9 mouse cellular contexts compared by ENCODE assay signal in genomic region chr1:90974906-90975649, GRCm38 (mm10). TPM values are rescaled to one million over a fixed set of nuclear protein-coding genes. Genes with fewer than 3 reads are reported as not detected.
DNase-seq lines count a peak whose midpoint lies in the region; ATAC-seq lines count a peak whose summit lies in the region.
"Had no signal": no experiment of that assay in that cellular context is flagged by ENCODE, and none has a peak within 500 bp of the region (broad histone marks: within the 10 kb centered on the region; RNA-seq: fewer than 3 reads in every experiment).

No protein-coding gene starts in this region.

- H3K4me3 ChIP-seq in midbrain, embryonic 12.5 days: no peak overlapping the region

- peaks cover 28% of the 10 kb centered on the region for H3K27me3 ChIP-seq in midbrain, embryonic 12.5 days

- H3K36me3 ChIP-seq in midbrain, embryonic 12.5 days: no peaks in the 10 kb centered on the region

- H3K9ac ChIP-seq in midbrain, embryonic 12.5 days (replicated peaks): no peak overlapping the region

- 10% methylated on average over 12 of the region's 12 CpGs for WGBS in midbrain, embryonic 12.5 days

- DNase-seq in 416B (ENCODE audit: low read depth): peak; percentile 94
- peak; percentile 84 for DNase-seq in adrenal gland, postnatal 14 days
- peak; percentile 57 for DNase-seq in heart, postnatal 4 days
- DNase-seq in left cerebral cortex, adult 9 months (ENCODE audit: low spot score in 2 of 2): peak; percentile 43 to 72
- peak; percentile 8 for DNase-seq in urinary bladder, postnatal 10 days (ENCODE audit: low spot score)
- DNase-seq in B cell, adult 2 months: no peak

- peak overlapping the region; percentile 37 for H3K4me2 ChIP-seq in midbrain, embryonic 12.5 days (replicated peaks)

- H3K9me3 ChIP-seq in midbrain, embryonic 12.5 days: no peaks in the 10 kb centered on the region

- ATAC-seq in frontal cortex, adult (ENCODE audit: low TSS enrichment): peak; percentile 60
- ATAC-seq in midbrain, embryonic 12.5 days (ENCODE audit: low FRiP score, low read depth): peak; percentile 88

- H3K4me1 ChIP-seq in midbrain, embryonic 12.5 days: peaks cover 32% of the 10 kb centered on the region

- peak overlapping the region; percentile 36 for H3K27ac ChIP-seq in midbrain, embryonic 12.5 days (replicated peaks)

RNA-seq across cellular contexts. Expression of gene Rab17, which starts 5.6 kb away (rescaled TPM):
- total RNA-seq in adrenal gland, postnatal 14 days (2021): 0.64 and 2.7 TPM in 2 replicates
- total RNA-seq in heart, postnatal 4 days (2021): 1 to 10 TPM; 4.3 to 5.1 TPM
- polyA plus RNA-seq in midbrain, embryonic 12.5 days (2016; fragmentation: Nextera tagmentation; extraction: Ambion mirVana): not detected in 2 replicates

RNA-seq across cellular contexts. Expression of gene Prlh, which starts 22.2 kb away (rescaled TPM):
- total RNA-seq in adrenal gland, postnatal 14 days (2021): not detected in 2 replicates
- not detected for total RNA-seq in heart, postnatal 4 days (2021)
- not detected in 2 replicates for polyA plus RNA-seq in midbrain, embryonic 12.5 days (2016; fragmentation: Nextera tagmentation; extraction: Ambion mirVana)
- total RNA-seq: adrenal gland, postnatal 4 days had no signal

RNA-seq across cellular contexts. Expression of gene Lrrfip1, which starts 23.5 kb away (rescaled TPM):
- total RNA-seq in adrenal gland, postnatal 14 days (2021): 49.4 and 61.1 TPM in 2 replicates
- 100 to 1,000 TPM; 214 to 233 TPM for total RNA-seq in heart, postnatal 4 days (2021)
- polyA plus RNA-seq in midbrain, embryonic 12.5 days (2016; fragmentation: Nextera tagmentation; extraction: Ambion mirVana): 18.7 and 19.8 TPM in 2 replicates

Comparison
In these comparisons a context has a peak if more than half of its experiments do, and no peak if none do; other contexts are left out.
1. DNase-seq: peak in 416B (single experiment), adrenal gland, postnatal 14 days (single experiment), heart, postnatal 4 days (single experiment), left cerebral cortex, adult 9 months (2 of 2) and urinary bladder, postnatal 10 days (single experiment); none in B cell, adult 2 months (0 of 2).